Mouse (Mus musculus) lung, postnatal 4 days (tissue): ENCODE results near the gene Brpf3.
"Not testable (repeated sequence)": the region's sequence is repeated elsewhere in the genome, so short reads cannot be mapped to it uniquely, and the experiment has no call there.

Experiments
- DNase-seq, 2 experiments: peaks; one replicate each; pipeline ENCODE4 v3.0.0; 2021

Brpf3 gene

DNA sequence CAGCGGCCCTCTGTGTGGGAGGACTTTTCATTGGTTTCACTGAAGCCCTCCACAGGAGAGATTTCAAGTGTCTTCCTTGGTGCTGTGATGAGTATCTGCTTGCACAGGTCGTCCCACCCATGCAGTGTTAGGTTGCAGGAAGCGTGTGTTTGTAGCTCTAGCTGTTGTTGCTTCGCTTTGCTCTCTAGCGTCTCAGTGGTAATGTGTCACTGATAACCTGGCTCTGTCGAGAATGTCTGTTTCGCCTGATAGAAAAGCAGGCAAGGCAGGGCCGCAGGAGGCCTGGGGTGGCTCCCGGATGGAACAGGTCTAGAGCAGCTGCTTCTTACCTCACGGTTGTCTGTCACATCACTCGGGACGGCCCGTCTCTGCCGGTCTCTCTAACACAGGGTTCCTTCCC lies 28.2 kb downstream of the Brpf3 start:
- no peak for DNase-seq

DNA sequence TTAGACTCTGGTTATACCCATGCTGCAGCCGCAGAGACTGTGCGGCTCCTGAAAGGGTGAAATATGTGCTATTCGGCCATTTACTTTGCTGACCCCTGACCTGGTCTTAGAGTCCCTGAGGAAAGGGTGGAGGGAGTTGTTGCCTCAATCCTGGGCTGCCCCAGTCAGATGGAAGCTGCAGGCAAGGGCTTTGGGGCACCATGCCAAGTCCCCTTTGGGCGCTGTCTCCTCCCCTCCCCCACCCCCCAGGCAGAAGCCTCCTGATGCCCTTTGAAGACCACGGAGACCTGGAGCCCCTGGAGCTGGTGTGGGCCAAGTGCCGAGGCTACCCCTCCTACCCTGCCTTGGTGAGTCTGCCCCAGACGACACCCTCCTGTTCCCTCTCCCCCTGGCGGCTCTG lies 30.2 kb downstream of the Brpf3 start:
- no peak for DNase-seq

DNA sequence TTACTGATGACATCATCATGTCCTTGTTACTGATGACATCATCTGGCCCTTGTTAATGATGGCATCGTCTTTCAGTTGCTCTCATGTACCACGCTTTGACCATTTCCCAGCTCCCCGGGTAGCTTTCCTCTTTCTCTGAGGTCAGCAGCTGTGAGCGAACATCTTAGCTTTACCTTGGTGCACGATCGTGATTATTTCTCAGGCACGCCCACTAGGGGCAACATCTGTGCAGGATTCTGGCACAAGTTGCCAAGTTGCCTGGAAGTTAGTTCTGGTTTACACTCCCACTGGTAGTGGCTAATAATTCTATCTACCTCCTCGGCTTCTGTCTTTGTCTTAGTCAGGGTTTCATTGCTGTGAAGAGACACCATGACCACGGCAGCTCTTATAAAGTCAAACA lies 31.1 kb downstream of the Brpf3 start:
- DNase-seq, result no peak

DNA sequence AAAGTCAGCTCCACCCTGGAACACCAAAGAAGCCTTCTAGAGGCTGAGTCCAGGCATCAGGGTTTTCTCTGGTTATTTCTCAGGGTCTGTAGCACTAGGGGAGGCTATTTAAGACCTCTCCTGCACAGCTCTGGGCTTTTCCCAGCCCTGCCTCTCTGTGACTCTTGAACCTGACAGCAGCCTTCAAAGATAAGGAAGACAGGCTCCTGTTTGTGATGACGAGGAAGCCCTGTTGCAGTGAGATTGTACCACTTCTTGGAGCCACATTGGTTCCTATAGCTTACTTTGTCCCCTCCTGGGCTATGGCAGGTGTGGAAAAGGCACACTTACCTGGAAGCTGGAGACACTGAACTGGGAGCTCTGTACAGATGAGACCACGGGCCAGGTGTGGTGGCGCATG lies 32.0 kb downstream of the Brpf3 start:
- no peak for DNase-seq

DNA sequence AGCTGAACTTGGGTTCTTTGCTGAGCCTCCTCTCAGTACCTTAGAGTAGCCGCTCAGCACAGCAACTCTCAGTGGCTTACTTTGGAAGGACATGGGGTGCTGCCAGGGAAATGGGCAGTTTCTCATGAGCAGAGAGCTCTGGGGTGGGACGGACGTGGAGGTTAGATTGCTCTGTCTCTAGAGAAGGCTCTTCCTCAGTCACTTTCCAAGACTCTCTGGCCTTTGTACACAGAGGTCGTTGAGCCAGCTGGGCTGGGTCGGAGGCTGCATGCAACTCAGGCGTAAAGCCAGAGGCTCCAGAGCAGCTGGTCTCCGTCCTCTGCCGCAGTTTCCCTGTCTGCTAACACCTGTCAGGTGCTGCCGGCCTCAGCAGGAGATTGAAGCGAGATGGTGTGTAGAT lies 33.8 kb downstream of the Brpf3 start:
- peak; percentile 21 to 73 for DNase-seq

DNA sequence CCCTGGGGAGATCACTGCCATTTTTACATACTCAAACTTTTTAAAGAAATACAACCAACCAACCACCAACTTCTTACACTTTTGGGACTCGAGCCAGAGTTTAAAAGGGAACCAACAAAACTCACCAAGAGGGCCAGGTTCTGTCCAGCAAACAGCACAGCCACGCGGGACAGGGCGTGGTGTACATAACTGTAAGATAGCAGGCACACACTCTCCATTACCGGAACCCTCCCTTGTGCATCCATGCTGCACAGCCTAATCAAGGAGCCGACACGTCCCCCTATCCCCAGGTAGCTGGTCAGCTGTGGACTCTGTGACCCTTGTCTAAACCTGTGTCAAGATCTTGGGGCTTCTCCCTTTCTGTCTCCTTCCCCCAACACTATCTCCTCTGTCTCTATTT lies 37.0 kb downstream of the Brpf3 start:
- DNase-seq, result no peak

DNA sequence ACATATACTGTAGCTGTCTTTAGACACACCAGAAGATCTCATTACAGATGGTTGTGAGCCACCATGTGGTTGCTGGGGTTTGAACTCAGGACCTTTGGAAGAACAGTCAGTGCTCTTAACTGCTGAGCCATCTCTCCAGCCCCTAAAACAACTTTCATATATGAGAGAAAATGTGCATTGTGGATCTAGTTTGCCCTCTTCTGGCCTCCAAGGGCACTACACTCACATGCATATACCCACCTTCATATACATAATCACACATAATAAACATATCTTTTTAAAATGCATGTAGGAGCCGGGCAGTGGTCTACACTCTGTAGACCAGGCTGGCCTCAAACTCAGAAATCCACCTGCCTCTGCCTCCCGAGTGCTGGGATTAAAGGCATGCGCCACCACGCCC lies 41.1 kb downstream of the Brpf3 start:
- not testable (repeated sequence) for DNase-seq

DNA sequence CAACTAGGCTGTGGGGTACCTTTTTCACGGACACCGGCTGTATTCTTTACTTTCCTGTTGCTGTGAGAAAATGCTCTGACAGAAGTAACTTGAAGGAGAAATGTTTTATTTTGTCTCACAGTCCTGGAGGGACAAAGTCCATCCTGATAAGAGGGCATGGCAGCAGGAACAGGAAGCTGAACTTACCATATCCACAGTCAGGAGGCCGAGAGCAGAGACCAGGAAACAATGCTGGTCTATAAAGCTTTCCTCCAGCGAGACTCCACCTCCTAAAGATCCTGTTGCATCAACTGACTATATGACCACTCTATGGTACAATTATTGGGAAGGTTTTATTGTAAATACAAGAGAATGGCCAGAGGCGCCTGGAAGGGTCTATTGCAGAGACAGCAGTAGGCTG lies 42.8 kb downstream of the Brpf3 start:
- no peak for DNase-seq

DNA sequence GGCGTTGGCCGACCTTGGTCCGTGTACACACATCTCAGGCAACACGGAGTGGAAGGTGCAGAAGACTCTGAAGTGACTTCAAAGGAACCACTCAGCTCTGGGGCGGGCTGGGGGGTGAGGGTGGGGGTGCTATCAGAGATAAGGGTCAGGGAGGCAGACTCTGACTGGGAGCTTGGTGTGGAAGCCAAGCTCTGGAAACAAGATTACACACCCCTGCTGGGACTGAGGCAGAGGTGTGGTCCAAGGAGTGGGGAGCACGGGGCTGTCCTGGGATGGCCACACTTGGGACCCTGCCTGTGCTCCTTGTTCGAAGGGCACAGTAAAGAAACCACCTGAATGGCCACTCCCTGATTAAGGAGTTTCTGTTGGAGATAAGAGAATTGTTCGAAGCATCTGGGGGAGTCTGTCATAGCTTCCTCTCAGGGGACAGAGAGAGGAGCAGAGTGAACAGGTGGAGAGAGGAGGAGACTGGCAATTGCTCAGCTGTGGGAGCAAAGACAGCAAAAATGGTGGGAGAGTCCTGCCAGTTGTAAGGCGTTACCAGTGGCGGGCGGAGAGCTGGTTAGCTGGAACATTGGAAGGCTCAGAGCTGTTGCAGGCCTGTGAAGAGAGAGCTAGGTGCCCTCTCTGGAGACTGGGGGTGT lies 46.2 kb downstream of the Brpf3 start:
- DNase-seq, result no peak

DNA sequence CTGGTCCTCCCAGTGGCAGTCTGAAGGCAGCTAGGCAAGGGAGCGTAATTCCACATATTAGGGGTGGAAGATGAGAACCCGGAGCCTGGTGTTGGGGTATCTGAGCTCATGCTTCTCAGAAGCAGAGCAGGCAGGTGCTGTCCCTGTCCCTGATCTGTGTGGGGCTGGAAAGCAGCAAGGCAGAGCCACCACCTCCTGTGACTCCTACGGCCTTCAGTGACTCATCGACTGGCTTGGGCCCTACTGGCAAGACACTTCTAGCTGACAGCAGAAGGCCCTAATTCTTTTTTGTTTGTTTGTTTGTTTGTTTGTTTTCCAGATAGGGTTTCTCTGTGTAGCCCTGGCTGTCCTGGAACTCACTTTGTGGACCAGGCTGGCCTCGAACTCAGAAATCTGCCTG lies 49.6 kb downstream of the Brpf3 start:
- DNase-seq, result no peak

DNA sequence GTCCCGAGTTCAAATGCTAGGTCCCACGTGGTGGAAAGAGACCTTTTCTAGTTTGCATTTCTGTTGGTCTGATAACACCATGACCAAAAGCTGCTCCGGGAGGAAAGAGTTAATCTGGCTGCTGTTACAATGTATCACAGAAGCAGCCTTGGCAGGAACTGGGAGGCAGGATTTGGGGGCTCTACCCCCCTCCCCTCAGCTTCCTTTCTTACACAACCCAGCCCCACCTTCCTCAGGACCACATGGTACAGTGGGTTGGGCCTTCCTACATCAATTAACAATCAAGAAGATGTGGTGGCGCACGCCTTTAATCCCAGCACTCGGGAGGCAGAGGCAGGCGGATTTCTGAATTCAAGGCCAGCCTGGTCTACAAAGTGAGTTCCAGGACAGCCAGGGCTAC lies 53.5 kb downstream of the Brpf3 start:
- no peak for DNase-seq

DNA sequence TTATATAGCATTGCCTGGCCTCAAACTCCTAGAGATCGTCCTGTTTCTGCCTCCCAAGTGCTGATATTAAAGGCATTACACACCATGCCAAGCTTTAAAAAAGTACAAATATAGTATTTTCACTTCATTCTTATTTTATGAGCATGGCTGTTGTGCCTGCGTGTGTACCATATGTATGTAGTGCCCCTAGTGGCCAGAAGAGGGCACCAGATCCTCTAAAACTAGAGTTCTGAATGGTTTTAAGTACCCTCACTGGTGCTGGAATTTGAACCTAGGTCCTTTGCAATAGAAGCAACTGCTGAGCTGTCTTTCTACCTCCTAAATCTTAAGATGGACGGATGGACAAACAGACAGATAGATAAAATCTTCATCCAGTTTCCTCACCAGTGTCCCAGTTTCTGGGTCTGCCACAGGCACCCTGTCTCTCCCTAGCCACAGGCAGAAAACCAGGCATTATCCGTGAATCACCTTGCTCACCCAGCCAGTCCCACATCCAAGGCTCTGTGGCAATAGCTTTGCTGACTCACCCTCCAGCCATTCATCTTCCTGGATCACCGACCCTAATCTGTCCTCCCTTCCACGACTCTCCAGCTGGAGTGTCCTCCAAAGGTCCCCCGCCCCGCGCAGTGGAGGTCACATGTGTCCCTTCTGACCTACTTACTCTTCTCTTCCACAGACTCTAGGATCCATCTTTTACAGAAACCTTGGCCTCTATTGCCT lies 54.4 kb downstream of the Brpf3 start:
- DNase-seq, result no peak

DNA sequence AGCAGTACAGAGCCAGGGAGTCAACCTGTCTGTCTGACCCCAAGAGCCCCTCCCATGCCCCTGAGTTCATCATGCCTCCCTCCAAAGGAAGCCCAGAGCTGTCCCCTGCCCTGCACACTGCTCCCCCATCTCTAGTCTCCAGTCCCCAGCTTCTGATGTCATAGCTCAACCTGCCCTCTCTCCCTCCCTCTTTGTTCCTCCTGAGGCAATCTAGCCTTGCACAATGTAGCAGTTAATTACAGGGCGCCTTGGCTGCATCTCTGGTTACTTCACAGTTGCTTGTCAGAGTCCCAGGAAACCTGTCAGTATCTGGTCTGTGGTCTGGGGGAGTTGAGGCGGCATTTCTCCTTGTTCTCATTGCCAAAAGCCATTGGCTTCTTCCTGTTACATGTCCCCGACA lies 55.1 kb downstream of the Brpf3 start:
- DNase-seq, result peak; percentile 20 to 47

DNA sequence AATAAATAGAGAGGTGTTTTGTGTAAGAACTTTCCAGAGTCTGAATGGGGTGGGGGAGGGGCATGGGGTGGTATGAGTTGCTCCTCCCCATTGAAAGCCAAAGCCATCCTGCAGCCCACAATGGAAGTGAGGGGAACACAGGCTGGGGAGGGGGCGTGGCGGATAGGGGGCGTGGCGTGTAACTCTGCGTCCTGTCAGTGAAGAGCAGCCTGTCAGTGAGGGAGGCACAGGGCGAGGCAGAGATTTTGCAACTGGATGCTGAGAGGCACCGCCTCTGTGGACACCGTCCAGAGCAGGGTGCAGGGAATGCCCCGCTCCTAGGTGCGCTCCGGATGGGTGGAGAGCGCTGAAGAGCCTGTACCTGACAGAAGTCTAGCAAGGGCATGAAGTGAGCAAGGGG lies 57.3 kb downstream of the Brpf3 start, which contains the start of gene Pnpla1:
Gene Pnpla1 (plus strand): TSS at position 207 of the 400 bp plus-strand sequence.
- peak; percentile 44 to 62 for DNase-seq

DNA sequence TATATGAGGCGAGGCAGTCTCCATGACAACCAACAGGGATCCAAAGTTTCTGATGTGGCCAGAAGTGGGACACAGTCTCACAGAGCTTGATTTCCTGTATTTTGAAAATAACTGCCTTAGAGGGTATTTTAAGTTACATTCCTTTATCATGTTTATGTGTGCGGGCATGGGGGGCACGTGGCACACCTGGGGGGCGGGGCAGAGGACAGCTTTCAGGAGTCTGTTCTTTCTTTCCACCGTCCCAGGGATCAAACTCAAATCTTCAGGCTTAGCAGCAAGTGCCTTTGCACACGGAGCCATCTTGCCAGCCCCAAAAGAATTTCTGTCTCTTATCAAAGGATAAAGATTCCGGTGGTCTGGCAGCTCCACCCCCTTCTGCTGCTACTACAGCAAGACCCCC lies 63.0 kb downstream of the Brpf3 start:
- no peak for DNase-seq

DNA sequence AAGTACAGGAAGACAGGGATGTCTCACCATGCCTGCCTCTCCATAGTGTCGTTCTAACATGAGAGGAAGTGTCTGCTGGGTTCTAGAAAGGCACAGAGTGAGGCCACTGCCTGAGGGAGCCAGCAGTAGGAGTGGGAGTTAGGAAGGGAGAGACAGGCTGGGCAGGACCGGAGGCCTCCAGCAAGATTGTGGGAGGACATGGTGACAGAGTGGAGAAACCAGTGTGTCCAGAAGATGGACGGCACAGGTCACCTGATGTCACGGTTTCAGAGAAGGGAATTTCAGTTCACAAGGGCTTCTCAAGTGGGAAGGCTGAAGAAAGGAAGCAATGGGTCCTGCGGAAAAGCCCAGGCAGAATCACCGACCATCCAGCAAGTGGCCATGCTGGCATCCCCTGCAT lies 63.6 kb downstream of the Brpf3 start:
- no peak for DNase-seq

DNA sequence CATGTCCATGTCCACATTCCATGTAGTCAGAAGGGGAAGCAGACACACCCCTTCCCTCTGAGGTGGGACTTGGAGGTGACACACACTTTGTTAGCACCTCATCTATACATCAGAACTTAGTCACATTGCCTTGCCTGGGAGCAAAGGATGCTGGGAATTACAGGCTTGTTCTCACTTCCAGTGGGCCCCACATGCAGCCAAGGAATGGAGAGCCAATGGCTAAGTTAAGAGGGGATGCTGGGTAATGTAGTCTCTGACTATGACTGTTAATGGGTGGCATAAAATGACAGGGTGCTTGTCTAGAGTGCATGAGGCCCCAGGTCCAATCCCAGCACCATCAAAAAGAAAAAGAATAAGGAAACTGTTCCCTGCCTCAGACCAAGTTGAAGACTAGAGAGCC lies 66.0 kb downstream of the Brpf3 start:
- no peak for DNase-seq

DNA sequence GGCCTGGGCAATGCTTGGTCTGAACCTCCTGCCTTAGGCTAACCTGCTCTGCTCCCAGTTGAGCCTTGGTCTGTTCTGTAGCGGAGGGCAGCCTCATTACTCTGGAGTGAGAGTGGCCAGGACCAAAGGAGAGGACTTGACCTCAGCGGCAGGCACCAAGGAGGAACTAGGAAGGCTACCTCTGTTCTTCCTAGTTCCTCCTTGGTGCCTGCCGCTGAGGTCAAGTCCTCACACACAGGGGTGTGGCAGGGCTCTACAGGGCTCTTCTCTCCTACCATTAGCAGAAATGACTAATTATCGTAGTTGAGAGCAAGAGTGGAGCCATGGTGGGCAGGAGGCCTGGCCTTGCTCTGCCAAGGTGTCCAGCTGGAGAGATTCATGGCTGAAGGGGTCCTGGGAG lies 66.5 kb downstream of the Brpf3 start:
- DNase-seq, result no peak

DNA sequence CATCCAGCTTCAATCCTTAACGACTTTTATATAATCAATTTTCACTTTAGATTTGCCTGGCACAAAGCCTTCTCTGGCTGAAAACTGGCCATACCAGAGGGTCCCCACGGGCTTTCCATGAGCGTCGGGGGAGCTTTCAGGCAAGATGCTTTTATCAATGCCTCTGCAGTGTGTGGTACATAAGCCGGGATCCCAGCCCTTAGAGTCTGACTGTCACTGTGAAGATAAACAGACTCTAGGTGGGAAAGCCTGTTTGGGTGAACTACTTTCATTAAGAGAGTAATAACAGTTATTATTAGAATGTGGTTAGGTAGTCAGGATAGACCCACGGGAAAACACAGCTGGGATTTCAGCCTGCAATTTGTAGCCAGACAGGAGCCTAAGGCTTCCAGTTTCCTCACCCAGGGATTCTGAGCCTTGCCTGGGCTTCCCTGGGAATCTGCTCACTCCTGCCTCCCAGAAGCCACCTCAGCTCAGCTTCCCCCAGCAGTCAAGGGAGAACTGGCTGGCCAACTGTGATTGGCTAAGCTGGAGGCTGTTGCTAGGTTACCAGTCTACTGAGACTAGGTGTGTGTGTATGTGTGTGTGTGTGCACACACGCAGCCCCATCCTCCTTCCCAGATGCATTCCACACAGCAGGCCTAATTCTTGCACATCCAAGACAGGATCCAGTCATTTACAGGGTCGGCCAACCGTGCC lies 68.7 kb downstream of the Brpf3 start:
- no peak for DNase-seq

DNA sequence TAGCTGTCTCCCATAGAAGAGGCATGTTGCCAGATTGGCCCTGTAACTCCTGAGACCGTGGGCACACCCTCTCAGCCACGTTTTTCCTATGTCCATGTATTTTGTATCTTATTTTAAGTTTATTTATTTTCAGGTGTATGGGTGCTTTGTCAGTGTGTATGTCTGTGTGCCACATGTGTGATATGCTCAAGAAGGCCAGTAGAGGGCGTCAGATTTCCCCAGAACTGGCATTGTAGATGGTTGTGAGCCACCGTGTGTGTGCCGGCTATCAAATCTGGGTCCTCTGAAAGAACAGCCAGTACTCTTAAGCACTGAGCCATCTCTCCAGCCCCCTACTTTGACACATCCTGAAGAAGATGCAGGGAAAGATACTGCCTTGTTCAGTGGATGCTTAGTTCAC lies 69.5 kb downstream of the Brpf3 start:
- DNase-seq, result no peak

DNA sequence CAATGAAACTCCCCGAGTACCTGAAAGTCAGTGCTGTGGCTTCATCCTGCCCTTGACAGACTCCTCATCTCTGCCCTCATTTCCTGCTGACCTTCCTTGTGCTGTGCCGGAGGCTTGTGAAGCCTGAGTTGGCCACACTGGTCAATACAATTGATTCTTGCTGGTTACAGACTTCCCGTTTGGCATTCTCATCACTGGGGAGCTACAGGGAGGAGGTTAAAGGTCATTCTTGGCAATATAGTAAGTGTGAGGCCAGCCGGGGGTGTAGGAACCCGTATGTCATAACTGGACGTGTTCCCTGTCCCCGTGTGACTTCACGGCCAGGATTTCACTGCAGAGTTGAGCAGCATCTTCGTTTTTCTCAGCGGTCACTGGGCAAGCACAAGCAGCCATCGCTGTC lies 70.9 kb downstream of the Brpf3 start:
- DNase-seq, result no peak

DNA sequence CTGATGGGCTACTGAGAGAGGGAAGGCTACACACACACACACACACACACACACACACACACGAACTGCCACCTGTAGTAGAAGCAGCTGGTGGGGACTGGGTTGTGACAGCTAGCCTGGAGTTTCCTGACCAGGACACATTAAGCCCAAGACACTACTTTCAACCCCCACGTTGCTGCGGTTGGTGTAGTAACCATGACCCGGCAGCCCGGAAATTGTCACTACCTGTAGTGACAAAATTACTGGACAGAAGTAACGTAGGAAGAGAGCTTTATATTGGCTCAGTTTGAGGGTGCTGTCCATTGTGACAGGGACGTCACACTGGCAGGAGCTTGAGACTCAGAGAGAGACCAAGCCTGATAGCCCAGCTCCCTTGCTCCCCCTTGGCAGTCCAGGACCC lies 71.4 kb downstream of the Brpf3 start:
- no peak for DNase-seq

DNA sequence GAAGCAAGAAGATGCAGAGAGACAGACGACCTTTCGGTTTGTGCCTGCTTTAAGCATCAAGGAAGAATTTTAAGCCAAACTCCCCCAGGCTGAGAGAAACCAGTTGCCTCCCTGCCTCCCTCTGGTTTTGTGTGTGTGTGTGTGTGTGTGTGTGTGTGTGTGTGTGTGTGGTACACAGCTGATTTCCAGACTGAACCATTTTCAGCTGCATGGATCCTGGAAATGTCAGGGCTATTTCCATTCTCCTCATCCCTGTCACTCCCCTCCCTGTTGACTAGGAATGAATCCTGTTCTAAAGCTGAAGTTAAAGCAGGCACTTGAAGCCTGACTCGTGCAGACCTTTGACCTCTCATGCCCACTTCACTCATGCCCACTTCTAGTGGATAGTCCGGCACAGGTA lies 73.3 kb downstream of the Brpf3 start:
- DNase-seq, result no peak

DNA sequence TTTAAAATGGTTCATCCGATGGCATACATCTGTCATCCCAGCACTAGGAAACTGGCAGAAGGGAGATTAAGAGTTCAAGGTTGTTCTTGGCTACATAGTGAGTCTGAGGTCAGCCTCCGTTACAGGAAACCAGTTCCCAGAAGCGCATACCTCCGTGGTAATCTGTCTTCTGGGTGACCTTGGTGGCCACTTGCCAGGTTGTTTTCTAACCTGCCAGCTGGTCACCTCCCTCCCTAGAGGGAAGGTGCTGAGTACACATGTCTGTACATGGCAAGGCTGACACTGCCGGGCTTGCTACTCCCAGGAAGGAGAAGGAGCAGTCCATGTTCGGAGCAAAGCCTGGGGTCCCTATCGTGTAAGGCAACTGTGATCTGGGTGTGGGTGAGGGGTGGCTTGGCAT lies 73.9 kb downstream of the Brpf3 start:
- DNase-seq, result peak in 1 of 2 experiments; percentile 28
